Mouse (Mus musculus): Measurements from ENCODE around the gene Col19a1.

GRCm38 (mm10) chr1:24364775-24365174 is 222.5 kb downstream of the Col19a1 start:
- TF ChIP-seq POLR2A (IDR thresholded peaks at IDR 0.05; ENCODE audit: borderline replicate concordance, extremely low read depth, low read depth, low read length) (no peak), CTCF (IDR thresholded peaks at IDR 0.05; ENCODE audit: insufficient read depth, low read length) (no peak)

Measured in lung, adult 2 months (tissue).